Mouse (Mus musculus): ENCODE measurements around the gene Fap.

Gene Fap

DNA sequence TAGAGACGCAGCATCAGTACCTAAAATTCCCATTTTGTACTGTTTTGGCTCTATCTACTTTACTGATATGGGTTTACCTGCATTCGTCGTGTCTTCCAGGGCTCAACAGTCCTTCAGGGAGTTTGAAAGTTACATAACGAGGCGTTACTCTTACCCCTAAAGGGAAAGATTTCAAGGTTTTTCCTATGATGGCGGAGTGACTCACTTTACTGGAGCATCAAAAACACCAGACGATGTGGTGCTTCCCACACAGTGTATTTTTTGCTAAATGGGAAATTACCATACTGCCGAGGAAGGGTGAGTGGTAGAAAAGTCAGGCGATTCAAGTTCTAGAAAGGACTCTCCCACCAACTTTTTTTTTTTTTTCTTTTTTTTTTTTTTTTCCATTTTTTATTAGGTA lies 47.5 kb downstream of the Fap start:
- DNase-seq = no peak

DNA sequence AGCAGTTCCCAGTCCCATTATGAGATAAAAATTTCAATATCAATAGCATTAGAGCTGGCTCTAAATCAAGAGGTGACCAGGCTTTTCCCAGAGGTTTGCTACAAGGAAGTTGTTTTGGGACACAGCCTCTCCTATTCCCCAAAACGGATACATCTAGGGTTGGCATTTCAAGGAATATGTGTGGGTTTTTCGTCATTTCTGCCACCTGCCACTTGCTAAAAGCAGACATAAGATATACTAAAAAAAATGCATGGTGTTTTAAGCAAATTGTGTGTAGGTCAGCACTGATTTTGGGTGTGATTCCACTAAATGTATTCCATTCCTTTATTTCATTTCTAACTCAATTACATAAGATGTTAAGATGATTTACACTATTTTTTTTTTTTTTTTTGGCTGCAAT lies 56.1 kb downstream of the Fap start:
- DNase-seq = no peak

DNA sequence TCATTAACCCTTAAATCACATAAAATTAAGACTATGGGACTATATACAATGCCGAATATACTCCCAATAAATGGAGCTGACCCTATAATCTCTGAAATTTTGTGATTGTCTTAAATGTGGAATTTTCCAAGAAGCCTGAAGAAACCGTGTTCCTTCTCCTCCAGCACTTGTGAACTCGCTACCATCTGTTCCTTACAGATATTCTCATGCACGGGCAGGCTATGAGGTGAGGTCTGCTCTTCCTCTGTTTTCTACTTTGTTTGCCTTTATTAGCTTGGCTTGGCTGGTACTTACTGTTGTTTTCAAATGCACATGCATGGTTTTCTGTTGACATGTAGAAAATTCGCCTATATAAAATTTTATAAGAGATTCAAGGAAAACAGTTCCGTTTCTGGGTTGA lies 59.4 kb downstream of the Fap start:
- DNase-seq = no peak

GRCm38 (mm10) chr2:62513477-62513876 lies 60.4 kb downstream of the Fap start:
- DNase-seq = no peak

DNA sequence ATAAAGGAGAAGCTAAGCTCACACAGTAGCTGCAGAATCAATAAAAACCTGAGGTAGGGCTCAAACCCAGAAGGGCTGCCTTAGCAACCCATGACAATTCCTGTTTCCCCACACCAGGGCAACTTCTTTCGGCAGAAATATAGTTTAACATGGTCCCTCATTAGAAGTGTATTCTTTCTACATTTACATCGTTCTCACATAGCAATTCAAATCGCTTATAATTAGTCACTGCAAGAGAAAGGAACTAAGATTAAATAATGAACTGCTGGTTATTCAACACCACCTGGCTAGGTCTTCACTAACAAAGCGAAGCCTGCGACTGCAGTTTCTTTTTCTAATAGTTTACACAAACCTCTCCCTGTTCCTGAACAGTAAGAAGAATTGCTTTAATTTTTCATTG lies 66.7 kb downstream of the Fap start:
- DNase-seq = no peak

- no peak for DNase-seq
Measured at GRCm38 (mm10) chr2:62506441-62506840, 67.4 kb downstream of the Fap start.

GRCm38 (mm10) chr2:62504269-62504796 lies 69.5 kb downstream of the Fap start:
- DNase-seq = no peak

- no peak for DNase-seq
Measured at GRCm38 (mm10) chr2:62503326-62503725, 70.5 kb downstream of the Fap start.

DNA sequence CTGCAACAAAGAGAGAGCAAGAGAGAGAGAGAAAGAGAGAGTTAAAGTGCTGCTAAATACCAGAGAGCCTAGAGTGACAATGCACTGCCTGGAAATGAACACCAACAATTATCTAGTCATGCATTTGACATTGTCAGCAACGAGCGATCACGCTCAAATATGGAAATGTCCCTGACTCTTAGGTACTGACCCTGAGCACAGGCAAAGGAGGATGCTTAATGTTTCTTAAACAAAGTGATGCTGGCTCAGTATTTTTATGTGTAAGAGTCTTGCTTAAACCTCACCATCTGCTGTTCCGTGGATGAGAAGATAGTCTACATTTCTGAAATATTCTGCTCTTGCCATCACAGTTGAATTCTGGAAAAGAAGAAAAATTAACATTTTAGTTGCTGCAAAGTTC lies 71.4 kb downstream of the Fap start:
- DNase-seq = no peak

GRCm38 (mm10) chr2:62498821-62499220 lies 75.1 kb downstream of the Fap start:
- DNase-seq = no peak

- DNase-seq = no peak
Measured at GRCm38 (mm10) chr2:62498086-62498485, 75.8 kb downstream of the Fap start.

- DNase-seq = no peak
Measured at GRCm38 (mm10) chr2:62497333-62498002, 76.4 kb downstream of the Fap start.

GRCm38 (mm10) chr2:62495407-62495806 lies 78.5 kb downstream of the Fap start:
- no peak for DNase-seq

GRCm38 (mm10) chr2:62489832-62490231 lies 84.0 kb downstream of the Fap start:
- DNase-seq = no peak

DNA sequence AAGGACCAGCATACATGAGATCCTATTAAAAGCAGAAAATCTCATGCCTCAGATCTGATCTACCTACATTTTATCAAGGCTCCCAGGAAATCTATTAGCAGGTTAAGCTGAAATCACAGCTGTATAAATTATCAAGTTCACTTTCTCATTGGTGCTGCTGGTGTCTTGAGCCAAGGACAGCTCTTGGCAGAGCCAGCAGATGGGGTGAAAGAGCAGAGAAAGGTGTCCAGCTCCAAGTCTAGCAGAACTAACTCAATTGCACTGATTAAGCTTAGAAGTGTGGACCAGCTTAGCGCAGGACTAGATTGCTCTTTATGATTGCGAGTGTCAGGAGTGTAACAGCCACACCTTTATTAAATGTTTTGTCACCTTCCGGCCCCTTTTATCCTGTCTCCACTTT lies 89.0 kb downstream of the Fap start:
- no peak for DNase-seq

- DNase-seq = no peak
Measured at GRCm38 (mm10) chr2:62483550-62483949, 90.3 kb downstream of the Fap start, which contains the start of gene Gcg. Gene Gcg (minus strand): TSS chr2:62483650.

GRCm38 (mm10) chr2:62480285-62481198 lies 93.3 kb downstream of the Fap start:
- DNase-seq = no peak

DNA sequence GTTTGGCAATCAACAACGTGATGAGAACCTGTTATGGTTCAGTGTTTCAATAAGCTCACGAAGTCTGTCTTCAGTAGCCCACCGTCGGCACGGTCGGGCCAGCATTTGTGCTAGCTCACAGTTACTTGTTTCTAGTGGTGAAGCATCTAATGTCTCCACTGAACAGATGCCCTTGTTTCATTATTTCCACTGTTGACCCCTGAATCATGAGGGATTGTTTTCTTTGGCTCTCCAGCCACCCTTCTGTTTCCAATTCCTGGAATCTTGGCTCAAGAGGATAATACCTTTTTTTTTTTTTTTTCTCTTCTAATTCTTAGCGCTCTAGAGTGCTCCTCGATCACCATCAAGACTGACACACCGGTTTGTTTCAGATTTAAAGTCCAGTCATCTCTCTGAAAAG lies 104.3 kb downstream of the Fap start:
- DNase-seq = peak; percentile 5

GRCm38 (mm10) chr2:62463287-62463686 lies 110.6 kb downstream of the Fap start:
- no peak for DNase-seq

GRCm38 (mm10) chr2:62462174-62462573 lies 111.7 kb downstream of the Fap start:
- DNase-seq = no peak

DNA sequence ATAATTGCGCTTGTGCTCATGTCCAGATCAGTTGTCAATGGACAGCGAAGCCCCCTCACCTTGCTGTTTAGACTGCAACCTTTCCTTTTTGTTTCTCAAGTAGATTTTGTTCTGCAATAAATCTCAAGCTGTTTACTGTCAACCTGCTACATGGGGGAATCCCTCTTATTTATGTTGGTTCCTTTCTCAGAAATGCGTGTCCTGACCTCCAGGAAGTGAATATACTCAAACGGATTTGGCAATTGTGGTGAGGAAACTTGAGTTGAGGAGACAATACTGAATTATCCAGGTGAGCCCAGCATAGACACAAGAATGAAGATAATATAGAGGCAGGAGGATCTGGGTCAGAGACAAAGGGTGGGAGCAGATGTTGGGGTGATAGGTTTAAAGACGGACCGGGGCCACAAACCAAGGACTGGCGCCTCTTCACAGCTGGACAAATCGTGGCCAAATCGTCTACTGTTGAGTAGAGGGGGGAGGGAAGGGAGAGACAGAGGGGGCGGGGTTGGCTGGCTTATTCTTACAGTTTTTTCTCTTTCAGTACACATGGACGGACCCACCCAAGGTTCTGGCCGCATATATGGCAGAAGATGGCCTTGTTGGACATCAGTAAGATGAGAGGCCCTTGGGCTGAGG lies 112.9 kb downstream of the Fap start:
- no peak for DNase-seq

- peak; percentile 12 for DNase-seq
Measured at GRCm38 (mm10) chr2:62460231-62460710, 113.6 kb downstream of the Fap start.

Data from kidney, adult 9 months (tissue).